ENCODE assay signal across 8 mouse cellular contexts in the genomic region with DNA sequence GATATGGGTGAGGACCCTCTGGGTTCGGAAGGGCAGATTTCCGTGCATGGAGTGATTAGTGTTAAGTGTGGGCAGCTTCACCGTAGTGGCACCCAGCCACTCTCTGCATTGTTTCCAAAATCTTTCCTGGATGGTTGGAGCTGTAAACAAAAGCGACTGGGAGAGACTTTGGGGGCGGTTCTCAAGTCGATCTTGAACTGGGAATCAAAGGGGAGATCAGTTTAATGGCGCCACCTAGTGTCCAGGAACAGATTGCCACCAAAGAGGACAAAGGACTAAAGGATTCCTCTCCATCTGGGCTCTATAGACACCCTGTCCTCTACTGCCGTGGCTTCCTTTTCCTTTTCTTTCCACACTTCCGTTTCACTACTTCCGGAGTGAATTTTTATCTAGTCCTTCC. TPM values are rescaled to one million over a fixed set of nuclear protein-coding genes. Genes with fewer than 3 reads are reported as not detected.
DNase-seq lines count a peak whose midpoint lies in the region; ATAC-seq and TF ChIP-seq lines count a peak whose summit lies in the region.

No protein-coding gene starts in this region.

- no peak overlapping the region for H3K27ac ChIP-seq in hindbrain, embryonic 11.5 days (ENCODE audit: low read depth, low read length)
- no peak overlapping the region for H3K27ac ChIP-seq in lung, postnatal 0 days (ENCODE audit: low read length)

- H3K27me3 ChIP-seq in hindbrain, embryonic 11.5 days (ENCODE audit: control insufficient read depth, insufficient read depth, low read length), result no peaks in the 10 kb centered on the region
- no peaks in the 10 kb centered on the region for H3K27me3 ChIP-seq in lung, postnatal 0 days (replicated peaks; ENCODE audit: insufficient read depth, low read length)

- H3K4me2 ChIP-seq in hindbrain, embryonic 11.5 days (replicated peaks; ENCODE audit: low read depth, low read length), result no peak overlapping the region
- H3K4me2 ChIP-seq in lung, postnatal 0 days (replicated peaks; ENCODE audit: low read depth, low read length), result peak overlapping the region; percentile 40; the same call in 1 of the 2 replicates

- ATAC-seq in hindbrain, embryonic 11.5 days (ENCODE audit: low FRiP score), result peak; percentile 75
- peak; percentile 71 for ATAC-seq in lung, postnatal 0 days

- H3K9me3 ChIP-seq in hindbrain, embryonic 11.5 days (ENCODE audit: control insufficient read depth, low read length), result no peaks in the 10 kb centered on the region
- no peaks in the 10 kb centered on the region for H3K9me3 ChIP-seq in lung, postnatal 0 days (ENCODE audit: low read length)

- WGBS in hindbrain, embryonic 11.5 days, result 12% methylated on average over 10 of the region's 10 CpGs
- 7% methylated on average over 10 of the region's 10 CpGs for WGBS in lung, postnatal 0 days

- H3K9ac ChIP-seq in hindbrain, embryonic 11.5 days (ENCODE audit: low read depth, low read length), result peak overlapping the region; percentile 49
- H3K9ac ChIP-seq in lung, postnatal 0 days (replicated peaks; ENCODE audit: low read depth), result no peak overlapping the region

- H3K4me1 ChIP-seq in hindbrain, embryonic 11.5 days (replicated peaks; ENCODE audit: control insufficient read depth, insufficient read depth, low read length), result no peaks in the 10 kb centered on the region
- no peaks in the 10 kb centered on the region for H3K4me1 ChIP-seq in lung, postnatal 0 days (ENCODE audit: insufficient read depth, low read depth, low read length)

- H3K36me3 ChIP-seq in hindbrain, embryonic 11.5 days (ENCODE audit: control insufficient read depth, insufficient read depth, low read length), result peaks cover 9% of the 10 kb centered on the region
- H3K36me3 ChIP-seq in lung, postnatal 0 days (ENCODE audit: insufficient read depth, low read length), result peaks cover 25% of the 10 kb centered on the region; the same call in 1 of the 2 replicates

- DNase-seq in Muller cell, postnatal 12 days (ENCODE audit: inconsistent ontology term), result peak; percentile 92
- peak; percentile 71 for DNase-seq in cerebellum, adult 8-10 months
- DNase-seq in frontal cortex, adult 2 months (ENCODE audit: extremely low spot score in 1 of 2, low spot score in 1 of 2), result peak; percentile 77 to 97
- peak; percentile 96 for DNase-seq in hindbrain, embryonic 11.5 days (ENCODE audit: low spot score)
- DNase-seq in layer of hippocampus, adult 9-11 months, result peak; percentile 84
- DNase-seq in lung, postnatal 0 days (ENCODE audit: low spot score), result peak; percentile 96
- peak; percentile 97 for DNase-seq in retina, embryonic 14.5 days (ENCODE audit: low spot score)
- DNase-seq in thymus, postnatal 4 days, result peak; percentile 82

- TF ChIP-seq CTCF in lung, postnatal 0 days (IDR thresholded peaks at IDR 0.05), result peak; percentile 89

- no peak overlapping the region for H3K4me3 ChIP-seq in hindbrain, embryonic 11.5 days (ENCODE audit: low read depth, low read length)
- H3K4me3 ChIP-seq in lung, postnatal 0 days (ENCODE audit: low read depth, low read length), result no peak overlapping the region

- peak; percentile 35; the same call in 1 of the 2 replicates for TF ChIP-seq EP300 in lung, postnatal 0 days (IDR thresholded peaks at IDR 0.05)

RNA-seq across cellular contexts. Expression of gene Psmd7, which starts 11.6 kb away (rescaled TPM):
- polyA plus RNA-seq in frontal cortex, adult 2 months (2012; rRNA removed), result 106 and 115 TPM in 2 replicates
- polyA plus RNA-seq in hindbrain, embryonic 11.5 days (2014; fragmentation: Nextera tagmentation; extraction: Ambion mirVana), result 321 and 323 TPM in 2 replicates
- polyA plus RNA-seq in lung, postnatal 0 days (2015; fragmentation: Nextera tagmentation; extraction: Ambion mirVana), result 136 and 141 TPM in 2 replicates
